Mouse (Mus musculus) adrenal gland, postnatal 14 days (tissue): Measurements from ENCODE around the gene Coa5. TPM values are rescaled to one million over a fixed set of nuclear protein-coding genes. Genes with fewer than 3 reads are reported as not detected.

Experiments
- DNase-seq: peaks from one replicate; pipeline ENCODE4 v3.0.0; 2021; ENCODE audit warnings: mixed read lengths
- total RNA-seq: library from RNA; stranded (reverse); gene quantifications from 2 replicates; pipeline ENCODE4 v1.2.3, GENCODE M21; 2021

Gene Coa5
- total RNA-seq, 1 experiment from 2014 or later, result 95.9 TPM

DNA sequence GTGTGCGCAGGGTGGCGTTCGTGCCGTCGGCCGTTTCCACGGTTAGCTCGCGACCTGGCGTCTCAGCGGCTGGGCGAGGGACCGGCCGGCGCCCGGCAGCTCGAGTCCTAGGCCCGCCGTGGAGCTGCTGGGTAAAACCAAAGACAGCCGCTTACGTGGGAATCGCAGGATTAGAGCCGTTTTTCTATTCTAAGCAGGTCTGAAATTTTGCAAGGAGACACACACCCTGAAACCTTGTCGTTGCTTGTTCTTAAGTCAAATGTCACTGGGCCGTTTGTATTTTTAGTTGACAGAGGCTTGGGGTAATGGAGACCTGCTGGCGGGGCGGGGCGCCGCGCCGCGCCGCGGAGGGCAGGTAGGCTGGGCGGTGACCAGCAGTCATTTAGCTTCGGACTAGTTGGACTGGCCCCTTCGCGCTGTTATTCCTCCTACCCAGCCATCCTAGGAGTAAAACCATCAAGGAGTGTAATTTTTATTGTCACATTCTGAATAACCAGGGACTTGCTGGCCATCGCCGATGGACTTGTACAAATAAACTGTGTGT, 466 bp upstream of the Coa5 start:
- peak; percentile 45 for DNase-seq

- peak; percentile 57 for DNase-seq
These were observed 992 bp downstream of the Coa5 start for GRCm38 (mm10) chr1:37428911-37429310.

DNA sequence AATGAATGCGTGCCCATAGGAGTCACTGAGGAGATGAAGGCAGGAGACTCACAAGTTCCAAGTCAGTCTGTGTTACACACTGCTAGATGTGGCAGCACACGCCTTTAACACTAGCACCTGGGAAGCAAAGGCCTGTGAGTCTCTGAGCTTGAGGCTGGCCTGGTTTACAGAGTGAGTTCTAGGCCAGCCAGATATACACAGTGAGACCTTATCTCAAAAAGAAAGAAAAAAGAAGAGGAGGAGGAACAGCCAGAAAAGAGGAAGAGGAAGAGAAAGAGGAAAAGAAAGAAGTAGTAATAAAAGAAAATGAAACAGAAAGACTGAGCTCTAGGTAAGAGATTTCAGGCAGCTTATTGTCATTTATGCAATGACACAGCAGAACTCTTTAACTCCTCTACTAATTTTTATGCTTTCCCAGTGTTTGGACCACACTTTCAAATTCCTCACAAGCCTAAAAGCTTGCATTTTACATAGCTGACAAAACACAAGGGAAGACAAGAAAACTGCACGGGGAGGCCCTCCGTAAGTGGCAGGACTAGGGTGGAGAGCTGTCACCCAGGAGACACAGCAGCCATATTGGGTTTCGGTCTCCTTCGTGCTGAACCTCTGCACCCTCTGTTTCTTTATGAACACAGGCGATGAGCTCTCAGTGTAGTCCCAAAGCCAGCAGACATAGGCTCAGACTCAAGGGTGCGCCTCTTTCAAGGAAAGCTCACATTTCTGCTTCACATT, 2.6 kb downstream of the Coa5 start:
- no peak for DNase-seq

- peak; percentile 88 for DNase-seq
These were observed 10.5 kb downstream of the Coa5 start for GRCm38 (mm10) chr1:37419420-37419819.

GRCm38 (mm10) chr1:37415394-37415793, 14.5 kb downstream of the Coa5 start:
- DNase-seq, result no peak

GRCm38 (mm10) chr1:37409647-37410046, 20.3 kb downstream of the Coa5 start:
- peak; percentile 12 for DNase-seq

DNA sequence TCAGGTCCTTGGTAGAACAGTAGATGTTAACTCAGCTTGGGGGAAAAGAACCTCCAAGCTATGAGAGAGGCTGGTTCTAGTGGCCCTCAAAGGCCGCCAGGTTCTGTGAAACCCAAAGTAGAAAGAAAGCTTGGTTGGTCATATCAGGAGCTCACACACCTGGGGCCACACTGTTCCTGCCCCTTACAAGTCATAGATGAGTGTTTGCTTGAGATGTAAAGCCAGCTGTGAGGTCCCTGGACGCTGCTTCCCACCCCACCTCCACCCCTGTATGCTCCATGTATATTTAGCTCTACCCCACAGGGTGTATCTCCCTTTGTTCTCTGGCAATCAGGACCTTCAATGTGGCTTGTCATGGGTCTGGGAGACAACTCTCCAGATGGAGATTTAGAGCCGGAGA, 21.2 kb downstream of the Coa5 start:
- DNase-seq, result no peak

- DNase-seq, result no peak
These were observed 21.8 kb downstream of the Coa5 start for GRCm38 (mm10) chr1:37408059-37408458.

DNA sequence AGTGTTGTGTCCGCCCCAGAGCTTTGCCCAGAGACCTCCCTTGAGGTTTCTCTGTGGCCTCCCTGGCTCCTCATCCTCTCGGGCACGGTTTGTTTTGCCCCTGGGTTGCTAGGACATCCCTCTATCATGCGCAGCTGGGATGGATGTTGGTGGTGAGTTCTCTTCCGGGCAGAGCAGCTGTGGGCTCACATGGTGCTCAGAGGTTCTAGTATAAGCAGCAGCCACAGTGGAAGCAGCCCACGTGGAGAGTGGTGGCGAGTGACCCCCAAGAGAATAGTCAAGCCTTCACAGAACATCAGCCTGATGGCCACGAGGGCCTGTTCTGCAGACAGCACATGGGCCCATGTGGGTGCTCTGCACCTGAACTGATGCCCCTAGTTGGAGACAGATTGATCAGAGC, 22.7 kb downstream of the Coa5 start:
- no peak for DNase-seq

DNA sequence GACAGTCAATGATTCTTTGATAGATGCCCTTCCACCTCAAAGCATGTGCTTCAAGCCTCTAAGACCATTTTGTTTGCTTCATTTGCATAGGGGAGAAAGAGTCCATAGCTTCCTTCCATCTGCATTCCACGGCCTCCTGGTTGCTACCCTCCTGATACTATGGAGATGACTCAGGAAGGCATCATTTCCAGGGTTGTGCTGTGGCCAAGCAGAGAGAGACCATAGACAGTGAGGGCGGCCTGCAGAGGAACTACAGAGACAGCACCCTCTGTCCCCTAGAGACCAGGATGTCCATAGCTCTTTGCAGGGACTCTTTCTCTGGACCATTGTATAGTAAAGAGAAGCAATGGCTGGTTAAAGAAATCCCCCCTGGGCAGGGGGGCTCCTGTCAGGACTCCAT, 24.8 kb downstream of the Coa5 start:
- no peak for DNase-seq

DNA sequence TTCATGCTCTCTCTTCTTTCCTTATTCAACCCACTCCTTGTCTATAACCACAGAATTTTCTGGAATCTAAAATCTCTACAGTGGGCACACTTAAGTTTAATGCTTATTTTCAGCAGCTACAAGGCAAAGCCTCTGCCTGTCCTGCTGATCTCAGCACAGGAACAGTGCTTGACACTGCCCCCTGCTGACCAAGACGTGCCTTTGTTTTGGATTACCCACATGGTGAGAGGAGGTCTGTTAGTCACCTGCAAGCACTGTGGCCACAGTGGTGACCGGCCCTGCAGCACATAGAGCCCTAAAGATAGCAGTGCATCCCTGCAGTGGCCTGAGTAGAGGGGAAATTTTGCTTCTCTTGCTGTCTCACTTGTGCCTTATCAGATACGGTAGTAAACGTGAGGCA, 28.2 kb downstream of the Coa5 start:
- DNase-seq, result peak; percentile 79

GRCm38 (mm10) chr1:37399734-37400133, 30.2 kb downstream of the Coa5 start:
- DNase-seq, result no peak

DNA sequence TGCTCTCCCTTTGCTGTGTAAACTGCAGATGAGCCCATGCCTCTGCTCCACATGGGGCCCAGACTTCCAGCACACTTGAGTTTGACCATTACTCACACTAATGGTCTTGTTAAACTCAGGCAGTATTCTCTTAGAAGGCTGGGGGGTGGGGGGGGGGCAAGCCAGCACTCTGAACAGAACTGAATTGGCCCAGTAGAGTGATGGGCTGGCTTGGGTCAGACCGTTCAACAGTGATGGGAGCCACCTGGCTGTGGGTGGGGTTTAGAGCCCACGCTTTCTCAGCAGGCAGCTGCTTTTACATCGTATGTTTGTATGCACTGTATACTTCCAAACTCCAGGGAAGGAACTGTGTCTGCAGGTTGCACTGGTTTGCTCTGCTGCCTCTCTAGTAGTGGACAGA, 30.9 kb downstream of the Coa5 start:
- no peak for DNase-seq

GRCm38 (mm10) chr1:37396481-37396880, 33.4 kb downstream of the Coa5 start:
- no peak for DNase-seq

- no peak for DNase-seq
These were observed 36.7 kb downstream of the Coa5 start for GRCm38 (mm10) chr1:37393174-37393573.

GRCm38 (mm10) chr1:37386448-37386971, 43.4 kb downstream of the Coa5 start:
- no peak for DNase-seq

- DNase-seq, result no peak
These were observed 45.6 kb downstream of the Coa5 start for GRCm38 (mm10) chr1:37384304-37384703.

- no peak for DNase-seq
These were observed 49.0 kb downstream of the Coa5 start for GRCm38 (mm10) chr1:37380913-37381312.

DNA sequence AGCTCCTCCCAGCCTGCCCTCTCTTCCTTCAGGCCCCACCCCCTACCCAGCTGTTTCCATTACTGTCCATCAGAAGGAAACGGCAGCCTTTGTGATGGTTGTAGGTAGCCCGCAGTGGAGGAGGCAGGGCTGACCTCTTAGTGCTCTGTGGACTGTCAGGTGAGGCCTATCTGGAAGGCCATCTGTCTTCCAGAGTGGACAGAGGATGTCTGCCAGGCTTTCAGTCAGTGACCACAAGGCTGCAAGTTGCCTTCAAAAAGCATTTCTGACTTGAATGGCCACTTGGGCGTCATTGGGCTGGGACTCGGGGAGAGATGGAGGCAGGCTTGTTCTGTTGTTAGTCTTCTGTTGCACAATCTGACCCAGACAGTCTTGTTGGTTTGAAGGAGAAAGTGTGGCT, 50.4 kb downstream of the Coa5 start:
- DNase-seq, result no peak

- no peak for DNase-seq
These were observed 51.8 kb downstream of the Coa5 start for GRCm38 (mm10) chr1:37378095-37378494.

DNA sequence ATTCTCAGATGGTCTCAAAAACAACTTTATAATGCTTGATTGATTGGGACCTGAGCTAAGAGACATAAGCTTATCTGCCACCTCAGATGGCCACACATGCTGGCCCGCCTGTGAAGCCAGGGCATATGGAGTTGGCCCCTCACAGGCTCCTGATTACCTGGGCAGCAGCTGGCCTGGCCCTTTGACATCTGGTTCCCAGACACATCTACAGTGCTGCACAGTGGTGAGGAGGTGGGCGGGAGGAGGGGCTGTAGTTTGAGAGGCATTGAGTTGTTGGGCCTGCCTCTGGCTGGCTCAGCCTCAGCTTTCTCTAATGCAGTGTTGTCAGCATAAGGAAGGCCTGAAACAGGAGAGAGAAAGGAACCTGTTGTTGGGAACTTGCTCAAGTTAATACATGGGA, 53.2 kb downstream of the Coa5 start:
- no peak for DNase-seq

DNA sequence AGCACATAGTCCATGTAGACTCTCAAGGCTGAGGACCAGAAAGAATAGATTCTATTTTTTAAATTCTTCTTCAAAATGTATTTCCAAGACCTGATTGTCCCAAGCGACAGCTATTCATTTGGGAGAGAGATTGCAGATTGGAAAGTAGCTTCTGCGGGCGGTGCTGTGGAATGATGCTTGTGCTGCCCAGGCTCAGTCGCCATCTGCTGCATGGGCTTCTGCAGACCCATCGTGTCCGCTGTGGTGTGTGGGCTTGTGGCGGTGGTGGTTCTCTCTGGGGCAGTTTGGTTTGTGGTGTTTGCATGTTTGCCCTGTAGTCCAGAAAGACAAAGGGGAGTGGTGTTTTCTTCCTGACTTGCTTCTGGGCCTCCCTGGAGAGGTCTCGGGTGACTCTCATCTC, 53.7 kb downstream of the Coa5 start:
- no peak for DNase-seq

DNA sequence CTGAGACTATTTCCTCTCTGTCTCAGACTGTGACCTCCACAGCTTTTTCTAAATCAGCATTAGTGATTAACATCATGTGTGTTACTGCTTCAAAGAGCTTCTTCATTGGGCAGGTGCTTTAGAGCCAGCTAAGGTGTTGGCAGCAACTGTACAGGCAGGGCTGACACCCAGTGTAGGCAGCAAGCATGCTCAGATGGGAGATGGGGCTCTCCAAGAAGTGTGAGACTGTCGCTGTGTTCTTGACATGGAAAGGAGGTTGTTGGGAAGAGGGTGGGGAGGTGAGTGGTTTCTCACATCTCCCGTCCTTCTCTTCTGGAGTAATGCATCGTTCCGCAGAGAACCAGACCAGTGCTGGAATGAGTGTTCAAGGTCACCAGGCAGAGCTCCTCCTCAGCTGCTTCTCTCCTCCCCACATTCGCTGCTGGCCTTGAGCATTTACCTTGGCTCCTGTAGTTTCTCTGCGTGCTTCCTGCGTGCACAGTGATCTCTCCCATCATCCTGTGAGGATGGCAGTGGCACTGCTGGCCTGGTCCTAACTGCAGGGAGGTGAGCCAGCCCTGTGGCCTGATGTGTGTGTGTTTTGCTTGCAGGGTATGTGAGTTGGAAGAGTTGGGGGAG, 61.0 kb downstream of the Coa5 start:
- DNase-seq, result peak; percentile 19

- DNase-seq, result no peak
These were observed 61.8 kb downstream of the Coa5 start for GRCm38 (mm10) chr1:37368125-37368524.
